In genomic region chr17:30511399-30511798, GRCm38 (mm10) we compare ENCODE assay signal across 25 mouse cellular contexts.
"Had no signal": no experiment of that assay in that cellular context is flagged by ENCODE, and none has a peak within 500 bp of the region (broad histone marks: within the 10 kb centered on the region; RNA-seq: fewer than 3 reads in every experiment).

No protein-coding gene starts in this region.

- H3K27ac ChIP-seq: heart, adult 2 months; heart, embryonic 13.5 days; heart, embryonic 15.5 days; hindbrain, embryonic 10.5 days; hindbrain, embryonic 12.5 days; hindbrain, embryonic 14.5 days; intestine, embryonic 15.5 days; left cerebral cortex, adult 2 months; limb, embryonic 12.5 days; liver, embryonic 14.5 days had no signal

- DNase-seq: gastrocnemius, postnatal 14 days; gastrocnemius, postnatal 36 days; heart, adult 2 months; heart, postnatal 4 days; kidney, adult 18-20 months; kidney, adult 8-10 months; kidney, postnatal 10 days; kidney, postnatal 25 days; kidney, postnatal 4 days; liver had no signal

- H3K9ac ChIP-seq: heart, embryonic 13.5 days; heart, embryonic 15.5 days; hindbrain, embryonic 12.5 days; hindbrain, embryonic 14.5 days; intestine, embryonic 15.5 days; limb, embryonic 12.5 days; liver, embryonic 14.5 days had no signal

- H3K9me3 ChIP-seq: heart, embryonic 13.5 days; heart, embryonic 15.5 days; hindbrain, embryonic 10.5 days; hindbrain, embryonic 12.5 days; intestine, embryonic 15.5 days; limb, embryonic 12.5 days had no signal

- H3K4me3 ChIP-seq: heart, adult 2 months; heart, embryonic 13.5 days; heart, embryonic 15.5 days; hindbrain, embryonic 10.5 days; hindbrain, embryonic 12.5 days; intestine, embryonic 15.5 days; layer of hippocampus, adult 2 months; left cerebral cortex, adult 2 months; limb, embryonic 12.5 days had no signal

- ATAC-seq: hindbrain, embryonic 16.5 days; inflammation-experienced regulatory T-cells, adult 6 months; intestine, embryonic 15.5 days; intestine, postnatal 0 days had no signal

- H3K36me3 ChIP-seq: intestine, embryonic 15.5 days had no signal

- H3K27me3 ChIP-seq: heart, embryonic 13.5 days; heart, embryonic 15.5 days; hindbrain, embryonic 12.5 days; intestine, embryonic 15.5 days; limb, embryonic 12.5 days had no signal

- H3K4me2 ChIP-seq: heart, embryonic 11.5 days; heart, embryonic 13.5 days; heart, embryonic 15.5 days; hindbrain, embryonic 12.5 days; hindbrain, embryonic 14.5 days; intestine, embryonic 15.5 days; limb, embryonic 12.5 days; liver, embryonic 11.5 days had no signal
